Mouse (Mus musculus): ENCODE measurements around the gene Ncaph2.

Gene Ncaph2

DNA sequence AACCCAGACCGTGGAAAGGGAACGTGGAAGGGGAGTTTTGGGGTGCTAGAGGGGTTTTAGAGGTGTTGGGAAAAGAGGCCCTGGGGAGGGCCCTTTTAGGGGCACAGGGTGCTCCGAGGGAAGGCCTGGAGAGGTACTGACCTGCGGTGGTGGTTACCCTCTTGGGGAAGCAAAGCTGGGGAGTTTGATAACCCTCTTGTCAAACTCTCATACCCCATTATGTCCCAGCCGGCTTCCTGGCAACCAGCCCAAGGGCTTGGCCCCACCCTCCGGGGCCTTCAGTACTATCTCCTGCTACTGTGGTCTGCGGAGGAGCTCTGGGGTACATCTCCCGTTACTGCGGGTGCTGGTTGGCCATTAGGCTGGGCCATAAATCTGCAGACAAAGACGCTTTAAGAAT lies 23.9 kb downstream of the Ncaph2 start:
- DNase-seq: no peak

GRCm38 (mm10) chr15:89384617-89385016 lies 29.1 kb downstream of the Ncaph2 start, which contains the start of gene Klhdc7b:
Klhdc7b (plus strand) TSS chr15:89384917.
- no peak for DNase-seq

DNA sequence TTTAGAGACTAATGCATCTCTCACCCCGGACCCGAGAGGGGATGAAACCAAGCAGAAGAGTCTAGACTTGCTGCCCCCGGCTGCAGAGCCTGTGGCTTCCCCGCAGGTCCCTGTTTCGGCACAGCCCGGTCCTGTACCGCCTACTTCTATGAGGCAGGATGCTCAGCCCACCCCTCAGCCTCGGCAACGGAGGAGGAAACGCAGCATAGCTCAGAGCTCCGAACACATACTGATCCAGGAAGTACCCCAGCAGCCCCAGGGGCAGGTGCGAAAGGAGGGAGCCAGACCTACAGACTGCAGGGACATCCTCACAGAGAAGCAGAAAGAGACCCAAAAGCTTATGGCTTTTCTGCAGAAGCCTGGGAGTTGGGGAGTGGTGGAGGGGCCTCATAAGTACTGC lies 31.6 kb downstream of the Ncaph2 start:
- no peak for DNase-seq

- DNase-seq: no peak
Measured at GRCm38 (mm10) chr15:89390081-89390480, 34.6 kb downstream of the Ncaph2 start.

- no peak for DNase-seq
Measured at GRCm38 (mm10) chr15:89396883-89397282, 41.4 kb downstream of the Ncaph2 start.

DNA sequence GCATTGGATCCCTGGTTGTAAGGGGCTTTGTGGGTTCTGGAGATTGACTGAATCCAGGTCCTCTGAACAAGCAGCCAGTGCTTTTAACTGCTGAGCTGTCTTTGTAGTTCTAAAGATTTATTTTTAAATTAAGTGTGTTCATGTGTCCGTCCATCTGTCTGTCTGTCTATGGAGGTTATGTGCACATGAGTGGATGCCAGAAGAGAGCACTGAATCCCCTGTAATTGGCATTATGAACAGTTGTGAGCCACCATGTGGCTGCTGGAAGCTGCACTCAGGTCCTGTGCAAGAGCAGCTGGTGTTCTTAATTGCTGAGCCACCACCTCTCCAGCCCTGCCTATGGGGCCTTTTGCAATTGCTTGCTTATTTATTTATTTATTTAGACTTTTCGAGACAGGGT lies 42.6 kb downstream of the Ncaph2 start:
- DNase-seq: no peak

GRCm38 (mm10) chr15:89399716-89400115 lies 44.2 kb downstream of the Ncaph2 start:
- DNase-seq: no peak

GRCm38 (mm10) chr15:89402471-89402870 lies 47.0 kb downstream of the Ncaph2 start:
- no peak for DNase-seq

- DNase-seq: no peak
Measured at GRCm38 (mm10) chr15:89404831-89405623, 49.5 kb downstream of the Ncaph2 start.

- DNase-seq: no peak
Measured at GRCm38 (mm10) chr15:89406691-89407090, 51.2 kb downstream of the Ncaph2 start.

DNA sequence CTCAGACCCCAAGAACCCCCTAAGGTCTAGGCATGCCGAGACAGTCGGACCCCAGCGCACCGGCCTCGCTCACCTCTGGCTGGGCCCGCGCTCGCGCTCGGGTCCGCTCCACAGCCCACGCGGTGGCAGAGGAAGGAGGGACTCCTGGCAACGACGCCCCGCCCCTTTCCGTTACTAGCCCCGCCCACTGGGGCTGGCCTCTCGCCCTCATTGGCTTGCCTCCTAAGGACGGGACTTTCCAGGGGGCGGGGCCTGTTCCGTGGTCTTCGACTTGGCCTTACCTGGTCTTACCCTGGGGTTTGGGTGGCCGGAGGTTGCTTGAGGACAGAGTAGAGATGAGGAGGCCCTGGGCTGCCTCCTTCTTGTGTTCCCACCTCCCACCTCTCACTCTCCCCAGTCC lies 54.6 kb downstream of the Ncaph2 start, which contains the start of gene Syce3:
TSS of gene Syce3 (minus strand) at position 386 of the 400 bp plus-strand sequence.
- DNase-seq: no peak

DNA sequence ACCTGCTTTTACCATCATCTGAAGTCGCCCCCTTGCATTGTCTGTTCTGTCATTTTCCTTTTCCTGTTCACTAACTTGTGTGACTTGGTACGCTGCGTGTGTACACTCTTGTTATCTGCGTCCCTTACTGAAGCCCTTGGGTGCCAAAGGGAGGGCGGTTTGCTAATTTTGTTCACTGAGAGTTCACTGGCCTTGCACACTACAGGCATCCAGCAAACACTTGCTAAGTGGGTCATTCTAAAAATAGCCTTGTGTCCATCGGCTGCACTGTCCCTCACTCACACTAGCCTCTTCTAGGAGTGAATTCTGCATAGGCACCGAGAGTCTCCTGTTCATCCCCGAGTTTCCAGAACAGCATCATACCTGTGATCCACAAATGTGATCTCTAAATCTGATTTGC lies 59.8 kb downstream of the Ncaph2 start:
- DNase-seq: no peak

DNA sequence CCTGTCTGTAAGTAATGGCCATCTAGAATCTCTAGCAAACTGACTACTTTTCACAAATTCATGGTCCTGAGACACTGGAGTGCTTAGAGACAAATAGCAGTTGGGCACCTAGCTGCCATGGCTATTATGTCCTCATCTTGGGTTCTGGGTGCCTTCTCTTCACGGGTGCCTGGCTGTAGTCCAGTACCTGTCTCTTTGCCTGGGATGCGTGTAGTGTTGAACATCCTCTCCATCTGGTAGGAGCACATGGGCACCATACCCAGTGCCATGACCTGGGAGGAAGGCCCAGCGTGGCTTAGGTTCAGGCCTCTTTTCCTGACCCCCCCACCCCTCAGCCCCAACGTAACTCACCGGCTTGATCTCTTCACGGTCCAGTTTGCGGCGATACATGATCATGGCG lies 66.4 kb downstream of the Ncaph2 start:
- DNase-seq: no peak
